Mouse (Mus musculus): ENCODE results near the gene Etaa1. TPM values are rescaled to one million over a fixed set of nuclear protein-coding genes. Genes with fewer than 3 reads are reported as not detected.

The Etaa1 gene
- total and polyA plus RNA-seq, 3 experiments = 22.0 to 38.5 (median 32.5) TPM

DNA sequence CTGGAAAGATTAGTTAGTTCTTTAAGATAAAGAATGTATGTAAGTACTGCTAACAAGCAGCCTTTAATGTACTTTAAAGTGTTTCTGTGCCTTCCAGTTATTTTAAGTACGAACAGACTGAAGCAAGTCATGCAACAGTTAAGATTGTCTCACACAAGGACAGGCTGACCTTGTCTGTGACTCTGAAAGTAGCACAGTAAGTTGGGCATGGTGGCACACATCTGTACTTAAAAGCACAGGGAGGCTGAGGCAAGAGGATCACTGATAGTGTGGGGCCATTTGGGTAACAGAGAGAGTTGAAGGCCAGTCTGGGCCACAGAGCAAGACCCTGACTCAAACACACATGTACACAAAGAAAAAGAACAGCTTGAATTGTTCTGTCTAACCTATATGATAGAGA lies 14.5 kb downstream of the Etaa1 start:
- Histone ChIP-seq H3K4me1 (ENCODE audit: control insufficient read depth in 1 of 2, insufficient read depth in 2 of 2) (peaks cover under 1 to 8% of the 10 kb centered on the region in 2 experiments; a peak in 2 of 4 replicates), H3K9ac (ENCODE audit: insufficient read depth, low read depth) (no peak overlapping the region), H3K4me2 (ENCODE audit: insufficient read depth, low read depth, poor library complexity, severe bottlenecking) (no peak overlapping the region), H3K4me3 (replicated peaks in 1 of 3; ENCODE audit: low read depth in 2 of 3, low read length in 2 of 3, poor library complexity in 1 of 3) (no peak overlapping the region), H3K27ac (ENCODE audit: insufficient read depth, low read depth) (no peak overlapping the region), H3K36me3 (replicated peaks in 1 of 2; ENCODE audit: control insufficient read depth in 1 of 2, insufficient read depth in 1 of 2, low read length in 1 of 2) (peaks cover 13 to 46% of the 10 kb centered on the region in 2 experiments), H3K79me2 (replicated peaks; ENCODE audit: control insufficient read depth, extremely low read depth, insufficient read depth, poor library complexity, severe bottlenecking) (peaks cover 14% of the 10 kb centered on the region), H3K9me3 (replicated peaks; ENCODE audit: low read length) (peaks cover 15% of the 10 kb centered on the region), H3K27me3 (replicated peaks) (no peaks in the 10 kb centered on the region)
- in situ Hi-C loops (cut with MboI; ENCODE audit: low pct_ligation_motif_present, low pct_unique_long_range_greater_than_20kb, low sequenced_read_pairs) = no loop called here
- TF ChIP-seq ETS1 (conservative IDR thresholded peaks at IDR 0.05; ENCODE audit: low read depth, low read length) = no peak
- no peak for TF ChIP-seq CTCF (conservative IDR thresholded peaks at IDR 0.05 in 1 of 2, IDR thresholded peaks at IDR 0.05 in 1 of 2; ENCODE audit: low read depth in 2 of 2, low read length in 2 of 2)
- TF ChIP-seq MYC (IDR thresholded peaks at IDR 0.05; ENCODE audit: low read depth, low read length) = no peak
- TF ChIP-seq E2F4 (IDR thresholded peaks at IDR 0.05; ENCODE audit: insufficient replicate concordance, low read depth, low read length) = no peak
- no peak for TF ChIP-seq POLR2AphosphoS2 (IDR thresholded peaks at IDR 0.05; ENCODE audit: low read depth, low read length)
- no peak for TF ChIP-seq USF2 (conservative IDR thresholded peaks at IDR 0.05; ENCODE audit: low read depth, low read length)
- no peak for TF ChIP-seq EP300 (IDR thresholded peaks at IDR 0.05; ENCODE audit: low read length)
- no peak for TF ChIP-seq ZC3H11A (IDR thresholded peaks at IDR 0.05; ENCODE audit: low read depth, low read length)
- TF ChIP-seq MAX (IDR thresholded peaks at IDR 0.05; ENCODE audit: low read length) = no peak
- TF ChIP-seq MAZ (IDR thresholded peaks at IDR 0.05; ENCODE audit: low read depth, low read length) = no peak
- TF ChIP-seq POLR2A (IDR thresholded peaks at IDR 0.05; ENCODE audit: low read depth, low read length) = no peak
- TF ChIP-seq PAX5 (IDR thresholded peaks at IDR 0.05; ENCODE audit: low read length) = no peak
- no peak for TF ChIP-seq CHD1 (IDR thresholded peaks at IDR 0.05; ENCODE audit: low read depth, low read length)
- TF ChIP-seq GABPA (IDR thresholded peaks at IDR 0.05; ENCODE audit: insufficient replicate concordance, low read depth, low read length) = no peak
- TF ChIP-seq ZKSCAN1 (IDR thresholded peaks at IDR 0.05; ENCODE audit: borderline replicate concordance, low read depth, low read length) = no peak
- DNase-seq (ENCODE audit: extremely low read depth) = no peak
- dilution Hi-C loops (cut with MboI; ENCODE audit: extremely low pct_ligation_motif_present, extremely low pct_unique_long_range_greater_than_20kb, low sequenced_read_pairs) = no loop called here

DNA sequence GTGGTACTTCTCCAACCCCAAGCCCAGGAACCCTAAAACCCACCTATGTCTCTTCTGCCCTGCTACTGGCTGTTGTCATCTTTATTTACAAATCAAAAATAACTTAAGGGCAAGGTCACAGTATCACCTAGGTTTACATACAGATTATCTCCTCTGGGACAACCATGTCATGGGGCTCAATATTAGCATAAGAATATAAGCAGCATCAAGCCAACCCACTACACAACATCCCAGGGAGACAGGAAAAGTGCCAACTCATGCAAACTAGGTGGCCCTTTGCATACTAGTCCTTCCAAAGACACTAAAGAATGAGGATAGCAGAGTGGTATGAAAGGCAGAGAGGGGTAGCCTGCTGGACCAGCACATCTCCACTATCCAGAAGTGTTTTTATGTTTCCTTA lies 15.7 kb downstream of the Etaa1 start:
- dilution Hi-C loops (cut with MboI; ENCODE audit: extremely low pct_ligation_motif_present, extremely low pct_unique_long_range_greater_than_20kb, low sequenced_read_pairs) (no loop called here), in situ Hi-C loops (cut with MboI; ENCODE audit: low pct_ligation_motif_present, low pct_unique_long_range_greater_than_20kb, low sequenced_read_pairs) (no loop called here)
- Histone ChIP-seq H3K27me3 (replicated peaks) (no peaks in the 10 kb centered on the region), H3K4me1 (ENCODE audit: control insufficient read depth in 1 of 2, insufficient read depth in 2 of 2) (peaks cover 0 to 2% of the 10 kb centered on the region in 2 experiments; a peak in 1 of 4 replicates), H3K4me2 (ENCODE audit: insufficient read depth, low read depth, poor library complexity, severe bottlenecking) (no peak overlapping the region), H3K9ac (ENCODE audit: insufficient read depth, low read depth) (no peak overlapping the region), H3K9me3 (replicated peaks; ENCODE audit: low read length) (peaks cover 12% of the 10 kb centered on the region), H3K27ac (ENCODE audit: insufficient read depth, low read depth) (no peak overlapping the region), H3K4me3 (replicated peaks in 1 of 3; ENCODE audit: low read depth in 2 of 3, low read length in 2 of 3, poor library complexity in 1 of 3) (no peak overlapping the region), H3K79me2 (replicated peaks; ENCODE audit: control insufficient read depth, extremely low read depth, insufficient read depth, poor library complexity, severe bottlenecking) (peaks cover 10% of the 10 kb centered on the region), H3K36me3 (replicated peaks in 1 of 2; ENCODE audit: control insufficient read depth in 1 of 2, insufficient read depth in 1 of 2, low read length in 1 of 2) (peaks cover 12 to 36% of the 10 kb centered on the region in 2 experiments)
- TF ChIP-seq PAX5 (IDR thresholded peaks at IDR 0.05; ENCODE audit: low read length) = no peak
- TF ChIP-seq CHD2 (IDR thresholded peaks at IDR 0.05; ENCODE audit: low read length) = no peak
- TF ChIP-seq MAFK (IDR thresholded peaks at IDR 0.05; ENCODE audit: insufficient replicate concordance, low read length) = no peak
- no peak for TF ChIP-seq IRF4 (IDR thresholded peaks at IDR 0.05; ENCODE audit: low read depth, low read length)
- TF ChIP-seq USF2 (conservative IDR thresholded peaks at IDR 0.05; ENCODE audit: low read depth, low read length) = no peak
- no peak for TF ChIP-seq ELF1 (IDR thresholded peaks at IDR 0.05; ENCODE audit: low read depth, low read length)
- TF ChIP-seq MYC (IDR thresholded peaks at IDR 0.05; ENCODE audit: low read depth, low read length) = no peak
- no peak for DNase-seq (ENCODE audit: extremely low read depth)
